Mouse (Mus musculus): ENCODE data around the gene Tmem131.

GRCm38 (mm10) chr1:36894136-36894535 lies 49.3 kb downstream of the Tmem131 start:
- TF ChIP-seq CTCF (IDR thresholded peaks at IDR 0.05) (no peak), EP300 (IDR thresholded peaks at IDR 0.05) (no peak)

All from lung, postnatal 0 days (tissue).